Mouse (Mus musculus): ENCODE measurements at regions not wholly inside any gene's neighbourhood (a gene's known extent, or its start where the extent isn't known, plus 50 kb on each side); places are given as distances from the start of the nearest gene placed in this dataset.

DNA sequence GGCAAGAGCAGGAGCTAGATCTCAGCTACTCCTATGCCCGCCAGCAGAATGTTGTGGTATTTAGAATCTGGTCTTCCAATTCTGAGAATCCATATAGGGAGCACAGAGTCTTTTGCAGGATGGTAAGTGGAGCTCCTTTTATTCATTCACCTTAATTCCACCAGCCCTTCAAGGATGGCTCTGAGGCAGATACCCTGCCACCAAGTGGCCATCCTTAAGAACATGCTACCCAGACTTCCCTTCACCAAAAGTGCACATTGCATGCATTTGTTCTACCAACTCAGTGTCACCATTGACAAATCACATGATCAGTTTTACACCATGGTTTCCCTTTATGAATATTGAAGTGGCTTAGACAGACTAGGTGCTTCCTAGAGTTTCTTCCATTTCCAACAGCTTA is 186.1 kb upstream of the Cd180 start:
- no peak for TF ChIP-seq CTCF (IDR thresholded peaks at IDR 0.05; ENCODE audit: borderline replicate concordance, insufficient read depth, low read depth, low read length)
- TF ChIP-seq POLR2A (IDR thresholded peaks at IDR 0.05; ENCODE audit: borderline replicate concordance, insufficient read depth, low read length): no peak

All from cerebellum, adult 2 months (tissue).